Mouse (Mus musculus) stomach, embryonic 14.5 days (tissue): Measurements from ENCODE around the gene Mpp6. TPM values are rescaled to one million over a fixed set of nuclear protein-coding genes. Genes with fewer than 3 reads are reported as not detected.

Source experiments
- ATAC-seq: fragments of 200-750 bp; cut with Nextera tagmentation; 2 replicates; pipeline ENCODE4 v1.8.0; 2017; ENCODE audit warnings: low read depth, moderate TSS enrichment; ENCODE audit not compliant: insufficient number of reproducible peaks, insufficient read depth, low FRiP score
- H3K27ac ChIP-seq: fragments of 300-500 bp; sonication (generic); 2 replicates; pipeline ENCODE4 v1.5.1; 2014; ENCODE audit warnings: mild to moderate bottlenecking, low read length, moderate library complexity, mixed read lengths
- H3K27me3 ChIP-seq: fragments of 300-500 bp; sonication (generic); 2 replicates; pipeline ENCODE4 v1.6.1; 2014; ENCODE audit warnings: low read length, control low read depth, mixed read lengths; ENCODE audit not compliant: control insufficient read depth, insufficient read depth
- H3K36me3 ChIP-seq: fragments of 300-500 bp; sonication (generic); 2 replicates; pipeline ENCODE4 v1.6.1; 2014; ENCODE audit warnings: mild to moderate bottlenecking, control low read depth, low read length, moderate library complexity, mixed read lengths; ENCODE audit not compliant: control insufficient read depth, insufficient read depth
- H3K4me1 ChIP-seq: fragments of 300-500 bp; sonication (generic); 2 replicates; pipeline ENCODE4 v1.6.1; 2014; ENCODE audit warnings: low read length, control low read depth, mixed read lengths; ENCODE audit not compliant: control insufficient read depth, insufficient read depth
- H3K4me2 ChIP-seq: fragments of 300-500 bp; sonication (generic); replicated peaks from 2 replicates; pipeline ENCODE4 v1.6.1; 2014; ENCODE audit warnings: low read depth, low read length, control low read depth
- H3K4me3 ChIP-seq: fragments of 300-500 bp; sonication (generic); 2 replicates; pipeline ENCODE4 v1.5.1; 2014; ENCODE audit warnings: low read depth, low read length, control low read depth
- H3K9ac ChIP-seq: fragments of 300-500 bp; sonication (generic); replicated peaks from 2 replicates; pipeline ENCODE4 v1.6.1; 2014; ENCODE audit warnings: low read depth, mild to moderate bottlenecking, control low read depth, low read length, moderate library complexity, mixed read lengths
- H3K9me3 ChIP-seq: fragments of 300-500 bp; sonication (generic); 2 replicates; pipeline ENCODE4 v1.6.1; 2016; ENCODE audit warnings: low read depth, low read length, control low read depth; ENCODE audit not compliant: control insufficient read depth
- WGBS: fragments of 180-500 bp; shearing (Covaris S2); extraction: QIAGEN DNeasy Blood & Tissue Kit; methylation state at CpG from one replicate; pipeline ENCODE4 v1.1.7; 2014; 5-methylcytosine and 5-hydroxymethylcytosine counted together
- polyA plus RNA-seq: library from polyadenylated mRNA; unstranded; fragments of >200 nt; fragmentation: Nextera tagmentation; extraction: Ambion mirVana; gene quantifications from 2 replicates; pipeline ENCODE4 v1.2.1, GENCODE M21; 2014

Mpp6 gene
- polyA plus RNA-seq, 1 experiment from 2014 or later: 59.2 TPM

DNA sequence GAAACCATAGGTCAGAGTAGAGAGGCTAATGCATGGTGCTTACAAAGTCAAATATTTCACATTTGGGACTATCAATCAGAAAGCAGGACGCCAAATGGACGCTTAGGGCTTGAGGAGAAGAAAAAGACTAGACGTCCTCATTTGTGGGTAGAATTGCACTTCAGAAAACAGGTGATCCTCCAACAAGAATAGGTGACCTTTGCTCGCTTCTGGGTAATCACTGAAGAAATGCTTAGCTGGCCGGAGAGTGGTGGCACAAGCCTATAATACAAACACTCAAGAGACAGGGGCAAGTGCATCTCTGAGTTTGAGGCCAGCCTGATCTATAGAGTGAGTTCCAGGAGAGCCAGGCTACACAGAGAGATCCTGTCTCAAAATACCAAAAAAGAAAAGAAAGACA is 83.8 kb downstream of the Mpp6 start:
- 62% methylated on average over 5 of the region's 5 CpGs for WGBS
- Histone ChIP-seq H3K27ac (no peak overlapping the region), H3K36me3 (peaks cover 5% of the 10 kb centered on the region; the same call in 1 of the 2 replicates), H3K4me1 (no peaks in the 10 kb centered on the region), H3K9me3 (no peaks in the 10 kb centered on the region), H3K9ac (no peak overlapping the region), H3K27me3 (no peaks in the 10 kb centered on the region), H3K4me3 (no peak overlapping the region), H3K4me2 (no peak overlapping the region)
- ATAC-seq: no peak

DNA sequence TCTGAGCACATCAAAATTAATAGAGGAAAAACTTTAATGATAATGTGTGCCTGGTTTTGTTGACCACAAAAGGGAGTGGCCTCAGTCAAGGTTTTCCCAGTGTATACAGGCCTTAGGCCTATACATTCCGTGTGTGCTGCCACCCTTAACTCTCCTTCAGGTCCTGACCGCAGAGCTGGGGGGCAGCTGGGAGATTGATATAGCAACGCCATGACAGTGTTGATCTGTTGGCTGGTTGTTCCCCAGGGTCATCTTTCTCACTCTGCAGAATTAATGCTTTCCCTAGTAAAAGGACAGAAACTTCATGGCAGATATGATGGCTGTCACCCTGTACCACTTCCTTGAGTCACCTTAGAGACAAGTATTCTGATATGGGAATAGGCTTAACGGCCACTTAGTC is 94.3 kb downstream of the Mpp6 start:
- Histone ChIP-seq H3K4me1 (no peaks in the 10 kb centered on the region), H3K36me3 (no peaks in the 10 kb centered on the region), H3K4me2 (no peak overlapping the region), H3K27me3 (no peaks in the 10 kb centered on the region), H3K9ac (no peak overlapping the region), H3K27ac (no peak overlapping the region), H3K9me3 (no peaks in the 10 kb centered on the region), H3K4me3 (no peak overlapping the region)
- 89% methylated on average over 4 of the region's 4 CpGs for WGBS
- no peak for ATAC-seq

DNA sequence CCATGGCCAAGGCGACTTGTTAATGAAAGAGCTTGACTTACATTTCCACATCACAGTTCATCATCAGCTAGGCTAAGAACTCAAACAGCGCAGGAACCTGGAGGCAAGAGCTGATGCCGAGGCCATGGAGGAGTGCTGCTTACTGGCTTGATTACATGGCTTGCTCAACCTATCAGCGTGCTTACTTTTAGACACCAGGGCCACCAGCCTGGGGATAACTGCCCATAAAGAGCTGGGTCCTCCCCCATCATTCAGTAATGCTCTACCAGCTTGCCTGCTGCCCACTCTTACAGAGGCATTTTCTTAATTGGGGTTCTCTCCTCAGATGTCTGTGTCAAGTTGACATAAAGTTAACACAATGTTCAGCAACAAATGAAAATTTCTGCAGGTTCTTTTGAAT is 95.1 kb downstream of the Mpp6 start:
- ATAC-seq: no peak
- Histone ChIP-seq H3K27me3 (no peaks in the 10 kb centered on the region), H3K27ac (no peak overlapping the region), H3K36me3 (no peaks in the 10 kb centered on the region), H3K9ac (no peak overlapping the region), H3K4me1 (no peaks in the 10 kb centered on the region), H3K4me3 (no peak overlapping the region), H3K4me2 (no peak overlapping the region), H3K9me3 (no peaks in the 10 kb centered on the region)
- 92% methylated on average over 4 of the region's 4 CpGs for WGBS

DNA sequence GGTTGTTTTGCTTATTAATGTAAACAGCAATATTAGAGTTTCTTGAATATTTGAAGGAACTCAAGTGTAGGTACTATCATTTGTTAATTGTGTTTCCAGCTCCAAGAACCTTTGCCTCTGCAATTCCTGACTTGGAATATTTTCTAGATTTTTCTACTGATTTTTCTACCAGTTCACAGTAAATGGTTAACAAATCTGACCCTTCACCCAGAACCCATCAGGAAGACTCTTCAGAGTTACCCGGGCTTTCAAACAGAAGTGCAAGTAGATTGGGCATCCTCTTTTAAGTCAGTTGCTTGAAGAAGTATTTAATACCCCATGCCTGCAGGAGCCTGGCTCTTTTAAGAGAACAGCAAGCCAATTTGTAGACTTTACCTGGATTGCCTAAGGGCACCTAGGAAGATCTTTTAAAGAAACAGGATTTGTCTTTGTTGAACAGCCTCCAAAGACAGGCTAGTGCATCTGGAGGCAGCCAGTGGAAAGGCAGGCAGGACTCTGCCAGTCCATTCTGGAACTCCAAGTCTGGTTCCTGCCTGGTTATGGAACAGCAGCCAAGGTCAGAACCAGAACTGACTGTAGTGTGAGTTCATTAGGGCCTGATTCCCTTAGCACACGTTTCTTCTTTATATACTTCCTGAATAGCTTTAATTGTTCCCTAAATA is 104.8 kb downstream of the Mpp6 start:
- Histone ChIP-seq H3K9ac (no peak overlapping the region), H3K27ac (no peak overlapping the region), H3K4me1 (no peaks in the 10 kb centered on the region), H3K4me3 (no peak overlapping the region), H3K4me2 (no peak overlapping the region), H3K36me3 (no peaks in the 10 kb centered on the region), H3K9me3 (no peaks in the 10 kb centered on the region), H3K27me3 (no peaks in the 10 kb centered on the region)
- no peak for ATAC-seq
- WGBS: 51% methylated on average over 2 of the region's 2 CpGs

DNA sequence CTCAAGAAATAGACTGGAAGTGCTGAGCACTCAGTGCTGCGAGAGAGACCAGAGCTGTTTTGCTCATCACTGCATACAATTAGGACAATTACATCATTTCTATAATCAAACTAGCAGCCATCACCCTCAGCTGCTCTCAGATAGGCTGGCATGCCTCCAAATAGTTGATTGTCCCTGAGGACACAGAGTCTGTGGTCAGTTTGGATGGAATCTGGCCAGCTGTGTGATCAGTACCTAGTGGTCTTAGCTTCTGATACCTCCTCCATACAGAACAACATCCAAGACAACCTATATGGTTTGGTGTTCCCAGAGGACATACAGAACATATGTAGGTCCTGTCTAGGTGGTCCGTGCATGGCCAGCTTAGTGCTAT is 105.3 kb downstream of the Mpp6 start:
- Histone ChIP-seq H3K4me3 (no peak overlapping the region), H3K4me1 (no peaks in the 10 kb centered on the region), H3K27ac (no peak overlapping the region), H3K9me3 (no peaks in the 10 kb centered on the region), H3K27me3 (no peaks in the 10 kb centered on the region), H3K4me2 (no peak overlapping the region), H3K9ac (no peak overlapping the region), H3K36me3 (no peaks in the 10 kb centered on the region)
- WGBS: 81% methylated on average over 2 of the region's 2 CpGs
- no peak for ATAC-seq

DNA sequence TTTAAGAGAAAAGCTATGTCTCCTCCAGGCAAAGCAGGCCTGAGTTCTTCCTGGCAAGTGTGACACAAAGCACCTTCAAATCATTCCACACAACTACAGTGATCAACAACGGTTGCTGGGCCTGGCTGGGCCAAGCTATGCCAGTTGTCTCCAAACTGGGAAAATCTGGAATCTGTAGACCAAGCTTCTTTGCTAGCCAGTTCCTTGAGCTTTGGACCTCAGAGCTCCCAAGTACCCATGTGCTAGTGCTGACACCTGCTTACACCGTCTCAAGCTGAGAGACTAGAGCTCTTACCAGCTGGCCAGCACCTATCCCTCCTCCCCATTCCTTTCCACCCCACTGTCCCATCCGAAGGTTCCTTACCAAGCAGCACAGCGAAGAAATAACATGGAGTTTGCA is 105.9 kb downstream of the Mpp6 start:
- H3K4me3 ChIP-seq: no peak overlapping the region
- no peaks in the 10 kb centered on the region for H3K36me3 ChIP-seq
- no peak for ATAC-seq
- no peaks in the 10 kb centered on the region for H3K9me3 ChIP-seq
- H3K27ac ChIP-seq: no peak overlapping the region
- no peaks in the 10 kb centered on the region for H3K27me3 ChIP-seq
- no peaks in the 10 kb centered on the region for H3K4me1 ChIP-seq
- H3K4me2 ChIP-seq: no peak overlapping the region
- 86% methylated on average over 4 of the region's 4 CpGs for WGBS
- H3K9ac ChIP-seq: no peak overlapping the region

DNA sequence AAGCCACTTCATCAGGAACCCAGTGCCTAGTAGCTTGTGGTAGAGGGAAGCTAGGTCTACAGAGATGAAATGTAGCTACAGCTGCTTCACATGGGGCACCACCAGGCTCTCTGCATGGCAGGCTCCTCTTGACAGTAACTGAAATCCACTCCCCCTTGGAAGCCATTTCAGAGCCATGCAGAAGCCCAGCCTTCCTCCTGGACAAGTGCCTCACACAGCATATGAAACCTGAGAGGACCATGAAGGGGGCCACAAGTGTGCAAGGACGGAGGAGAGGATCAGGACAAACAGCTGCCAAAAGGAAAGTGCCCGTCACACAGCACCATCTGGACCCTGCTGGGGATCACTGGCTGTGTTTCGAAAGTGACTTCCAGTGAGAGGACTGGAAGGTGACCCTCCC is 108.6 kb downstream of the Mpp6 start:
- ATAC-seq: no peak
- 57% methylated on average over 3 of the region's 3 CpGs for WGBS
- H3K27ac ChIP-seq: no peak overlapping the region
- H3K9ac ChIP-seq: no peak overlapping the region
- H3K36me3 ChIP-seq: no peaks in the 10 kb centered on the region
- no peak overlapping the region for H3K4me2 ChIP-seq
- no peak overlapping the region for H3K4me3 ChIP-seq
- no peaks in the 10 kb centered on the region for H3K9me3 ChIP-seq
- no peaks in the 10 kb centered on the region for H3K27me3 ChIP-seq
- no peaks in the 10 kb centered on the region for H3K4me1 ChIP-seq

DNA sequence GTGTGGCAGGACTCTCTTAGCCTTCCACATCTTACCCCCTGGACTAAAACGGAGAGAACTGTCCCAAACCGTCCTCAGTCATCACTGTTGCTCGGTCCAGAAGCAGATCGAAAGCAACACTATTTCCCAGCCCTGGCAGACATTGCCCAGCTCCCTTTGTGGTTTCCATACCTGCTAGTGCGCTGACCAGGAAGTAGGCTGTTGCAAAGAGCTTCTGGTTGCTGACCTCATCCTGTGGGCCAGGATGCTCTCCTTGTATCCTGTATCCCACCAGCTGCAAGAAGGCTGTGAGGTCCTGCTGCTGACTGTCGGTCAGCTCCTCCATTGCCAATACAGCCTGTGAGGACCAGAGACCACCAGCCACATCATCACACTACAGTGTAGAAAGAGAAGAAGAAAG is 109.0 kb downstream of the Mpp6 start:
- ATAC-seq: no peak
- H3K9me3 ChIP-seq: no peaks in the 10 kb centered on the region
- no peaks in the 10 kb centered on the region for H3K4me1 ChIP-seq
- H3K36me3 ChIP-seq: no peaks in the 10 kb centered on the region
- H3K27ac ChIP-seq: no peak overlapping the region
- H3K4me2 ChIP-seq: no peak overlapping the region
- H3K27me3 ChIP-seq: no peaks in the 10 kb centered on the region
- H3K9ac ChIP-seq: no peak overlapping the region
- 86% methylated on average over 6 of the region's 6 CpGs for WGBS
- H3K4me3 ChIP-seq: no peak overlapping the region

DNA sequence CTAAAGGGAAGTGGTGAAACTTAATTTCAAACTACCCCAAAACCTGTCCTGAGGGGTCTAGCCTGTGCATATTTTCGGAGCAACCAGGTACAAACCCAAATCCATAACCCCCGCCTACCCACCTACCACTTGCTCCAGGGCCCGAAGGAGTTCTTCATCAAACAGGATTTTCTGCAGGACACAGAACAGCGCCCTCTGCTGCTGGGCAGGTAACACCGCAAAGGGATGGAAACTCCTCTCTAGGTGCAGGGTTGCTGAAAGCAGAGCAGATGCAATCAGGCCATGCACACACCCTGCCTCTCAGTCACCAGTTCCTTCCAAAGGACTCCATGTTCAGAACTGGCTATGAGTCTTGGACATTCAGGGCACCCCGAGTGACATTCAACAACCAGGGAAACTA is 110.8 kb downstream of the Mpp6 start:
- Histone ChIP-seq H3K4me1 (no peaks in the 10 kb centered on the region), H3K9me3 (no peaks in the 10 kb centered on the region), H3K27ac (no peak overlapping the region), H3K4me2 (no peak overlapping the region), H3K36me3 (no peaks in the 10 kb centered on the region), H3K9ac (no peak overlapping the region), H3K4me3 (no peak overlapping the region), H3K27me3 (no peaks in the 10 kb centered on the region)
- 52% methylated on average over 6 of the region's 6 CpGs for WGBS
- ATAC-seq: no peak
